Mouse (Mus musculus): Measurements from ENCODE around the gene Muc3a. TPM values are rescaled to one million over a fixed set of nuclear protein-coding genes. Genes with fewer than 3 reads are reported as not detected.

The Muc3a gene
- polyA plus RNA-seq (2017; shearing (Covaris generic)): 2.4 TPM

DNA sequence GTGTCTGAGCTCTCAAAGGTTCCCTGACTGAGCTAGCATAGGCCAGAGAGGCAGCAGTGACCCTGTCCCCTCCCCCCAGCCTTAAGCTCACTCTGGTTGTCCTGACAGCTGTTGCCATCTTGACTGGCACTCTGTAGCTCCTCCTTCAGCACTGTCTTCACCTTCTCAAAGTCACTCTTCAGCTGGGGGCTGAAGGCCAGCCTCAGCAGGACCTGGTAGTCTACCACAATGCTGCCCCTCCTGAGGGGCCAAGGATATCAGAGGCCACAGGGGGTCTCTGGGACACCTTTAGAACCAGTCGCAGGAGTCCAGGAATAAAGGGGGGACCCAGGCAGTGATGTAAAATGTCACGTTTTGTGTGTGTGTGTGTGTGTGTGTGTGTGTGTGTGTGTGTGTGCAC is at the start of gene Muc3a:
Gene Muc3a (minus strand): TSS at position 101 of the 400 bp plus-strand sequence.

Other genes starting within 250 kb of the Muc3a start
- not detected for gene Cldn15, start 245.8 kb downstream of the Muc3a start, polyA plus RNA-seq (2017; shearing (Covaris generic))
- 14.0 TPM for gene Plod3, start 225.4 kb downstream of the Muc3a start, polyA plus RNA-seq (2017; shearing (Covaris generic))
- 60.6 TPM for gene Znhit1, start 224.4 kb downstream of the Muc3a start, polyA plus RNA-seq (2017; shearing (Covaris generic))
- 0.35 TPM for gene Vgf, start 186.0 kb downstream of the Muc3a start, polyA plus RNA-seq (2017; shearing (Covaris generic))
- 100.0 TPM for gene Ap1s1, start 166.3 kb downstream of the Muc3a start, polyA plus RNA-seq (2017; shearing (Covaris generic))
- not detected for gene Serpine1, start 140.1 kb downstream of the Muc3a start, polyA plus RNA-seq (2017; shearing (Covaris generic))
- gene Trim56, start 96.2 kb downstream of the Muc3a start, polyA plus RNA-seq (2017; shearing (Covaris generic)): 18.8 TPM
- gene Muc3, start 63.1 kb downstream of the Muc3a start, polyA plus RNA-seq (2017; shearing (Covaris generic)): not detected
- gene Ache, start 75.1 kb upstream of the Muc3a start, polyA plus RNA-seq (2017; shearing (Covaris generic)): 0.51 TPM
- 1.8 TPM for gene Ufsp1, start 82.2 kb upstream of the Muc3a start, polyA plus RNA-seq (2017; shearing (Covaris generic))
- 108 TPM for gene Srrt, start 95.3 kb upstream of the Muc3a start, polyA plus RNA-seq (2017; shearing (Covaris generic))
- 9.0 TPM for gene Trip6, start 102.0 kb upstream of the Muc3a start, polyA plus RNA-seq (2017; shearing (Covaris generic))
- 28.5 TPM for gene Slc12a9, start 121.2 kb upstream of the Muc3a start, polyA plus RNA-seq (2017; shearing (Covaris generic))
- not detected for gene Ephb4, start 137.7 kb upstream of the Muc3a start, polyA plus RNA-seq (2017; shearing (Covaris generic))

All from inflammation-experienced regulatory T-cells, adult 16 weeks (primary cell).